Mouse (Mus musculus) heart, embryonic 16.5 days (tissue): Measurements from ENCODE around the gene Kcnip1. TPM values are rescaled to one million over a fixed set of nuclear protein-coding genes. Genes with fewer than 3 reads are reported as not detected.
A peak's percentile ranks its signal among the peaks of the same experiment; 100 is the strongest.

ENCODE experiments used
- ATAC-seq: fragments of 200-750 bp; cut with Nextera tagmentation; replicated peaks from 2 replicates; pipeline ENCODE4 v1.8.0; 2017; ENCODE audit warnings: moderate number of reproducible peaks; ENCODE audit not compliant: insufficient read depth, low FRiP score; ENCODE audit errors: extremely low read depth
- H3K27ac ChIP-seq: fragments of 300-500 bp; sonication (generic); 2 replicates; pipeline ENCODE4 v1.5.1; 2014; ENCODE audit warnings: mild to moderate bottlenecking, low read length, control low read depth, moderate library complexity
- H3K27me3 ChIP-seq: fragments of 300-500 bp; sonication (generic); 2 replicates; pipeline ENCODE4 v1.6.1; 2014; ENCODE audit warnings: low read length, mixed read lengths; ENCODE audit not compliant: control insufficient read depth, insufficient read depth
- H3K36me3 ChIP-seq: fragments of 300-500 bp; sonication (generic); 2 replicates; pipeline ENCODE4 v1.6.1; 2014; ENCODE audit not compliant: control insufficient read depth, insufficient read depth
- H3K4me1 ChIP-seq: fragments of 300-500 bp; sonication (generic); 2 replicates; pipeline ENCODE4 v1.6.1; 2014; ENCODE audit warnings: low read length, mixed read lengths; ENCODE audit not compliant: control insufficient read depth, insufficient read depth
- H3K4me2 ChIP-seq: fragments of 300-500 bp; sonication (generic); 2 replicates; pipeline ENCODE4 v1.6.1; 2014; ENCODE audit warnings: low read depth, mild to moderate bottlenecking, control low read depth, low read length
- H3K4me3 ChIP-seq: fragments of 300-500 bp; sonication (generic); 2 replicates; pipeline ENCODE4 v1.5.1; 2014; ENCODE audit warnings: mild to moderate bottlenecking, control low read depth, low read length
- H3K9ac ChIP-seq: fragments of 300-500 bp; sonication (generic); 2 replicates; pipeline ENCODE4 v1.6.1; 2014; ENCODE audit warnings: low read length, control low read depth
- H3K9me3 ChIP-seq: fragments of 300-500 bp; sonication (generic); replicated peaks from 2 replicates; pipeline ENCODE4 v1.6.1; 2016; ENCODE audit warnings: low read length; ENCODE audit not compliant: control insufficient read depth
- WGBS: fragments of 180-500 bp; shearing (Covaris S2); extraction: QIAGEN DNeasy Blood & Tissue Kit; methylation state at CpG from one replicate; pipeline ENCODE4 v1.1.7; 2014; 5-methylcytosine and 5-hydroxymethylcytosine counted together
- polyA plus RNA-seq: library from polyadenylated mRNA; unstranded; fragments of >200 nt; fragmentation: Nextera tagmentation; extraction: Ambion mirVana; gene quantifications from 2 replicates; pipeline ENCODE4 v1.2.1, GENCODE M21; 2015

The Kcnip1 gene
- polyA plus RNA-seq, 1 experiment from 2014 or later, result 0.20 TPM

GRCm38 (mm10) chr11:33864245-33864644, 128.7 kb downstream of the Kcnip1 start:
- H3K4me2 ChIP-seq, result no peak overlapping the region
- no peak overlapping the region for H3K27ac ChIP-seq
- 93% methylated on average over 4 of the region's 4 CpGs for WGBS
- no peak overlapping the region for H3K4me3 ChIP-seq
- no peaks in the 10 kb centered on the region for H3K9me3 ChIP-seq
- H3K4me1 ChIP-seq, result 0 out of 2 replicates have a peak, but pooled peaks cover 2% of the 10 kb centered on the region
- no peak overlapping the region for H3K9ac ChIP-seq
- H3K27me3 ChIP-seq, result no peaks in the 10 kb centered on the region
- H3K36me3 ChIP-seq, result no peaks in the 10 kb centered on the region
- no peak for ATAC-seq

DNA sequence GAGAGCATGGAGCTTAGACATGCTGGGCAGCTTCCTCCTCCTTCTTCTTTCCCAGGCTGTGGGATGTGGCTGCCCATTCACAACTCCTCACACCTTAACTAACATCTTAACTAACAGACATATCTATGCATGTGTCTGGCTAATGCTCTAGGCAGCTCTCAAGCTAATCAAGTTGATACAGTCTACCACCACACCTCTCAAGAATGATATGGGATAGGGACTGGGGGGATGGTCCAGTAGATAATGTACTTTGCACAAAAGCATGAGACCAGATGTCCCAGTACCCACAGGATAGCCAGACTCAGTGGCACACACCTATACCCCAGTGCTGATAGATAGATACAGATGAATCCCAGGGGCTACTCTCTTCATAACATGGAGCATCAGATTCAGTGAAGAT, 131.1 kb downstream of the Kcnip1 start:
- Histone ChIP-seq H3K4me2 (no peak overlapping the region), H3K27me3 (no peaks in the 10 kb centered on the region), H3K9ac (no peak overlapping the region), H3K4me3 (no peak overlapping the region), H3K4me1 (0 out of 2 replicates have a peak, but pooled peaks cover 2% of the 10 kb centered on the region), H3K27ac (no peak overlapping the region), H3K9me3 (no peaks in the 10 kb centered on the region), H3K36me3 (no peaks in the 10 kb centered on the region)
- ATAC-seq, result no peak

GRCm38 (mm10) chr11:33860905-33861582, 131.9 kb downstream of the Kcnip1 start:
- Histone ChIP-seq H3K9me3 (no peaks in the 10 kb centered on the region), H3K27me3 (no peaks in the 10 kb centered on the region), H3K4me1 (0 out of 2 replicates have a peak, but pooled peaks cover 2% of the 10 kb centered on the region), H3K9ac (no peak overlapping the region), H3K4me2 (no peak overlapping the region), H3K27ac (peak overlapping the region; percentile 59; the same call in 1 of the 2 replicates), H3K4me3 (no peak overlapping the region), H3K36me3 (no peaks in the 10 kb centered on the region)
- peak; percentile 72 for ATAC-seq
- WGBS, result 60% methylated on average over 4 of the region's 4 CpGs

- 51% methylated on average over 11 of the region's 11 CpGs for WGBS
- no peak overlapping the region for H3K4me3 ChIP-seq
- H3K4me1 ChIP-seq, result no peaks in the 10 kb centered on the region
- no peaks in the 10 kb centered on the region for H3K9me3 ChIP-seq
- ATAC-seq, result no peak
- peaks cover 25% of the 10 kb centered on the region for H3K27me3 ChIP-seq
- no peak overlapping the region for H3K27ac ChIP-seq
- H3K4me2 ChIP-seq, result no peak overlapping the region
- H3K9ac ChIP-seq, result no peak overlapping the region
- H3K36me3 ChIP-seq, result no peaks in the 10 kb centered on the region
Measured at GRCm38 (mm10) chr11:33849614-33850013, 143.3 kb downstream of the Kcnip1 start.

DNA sequence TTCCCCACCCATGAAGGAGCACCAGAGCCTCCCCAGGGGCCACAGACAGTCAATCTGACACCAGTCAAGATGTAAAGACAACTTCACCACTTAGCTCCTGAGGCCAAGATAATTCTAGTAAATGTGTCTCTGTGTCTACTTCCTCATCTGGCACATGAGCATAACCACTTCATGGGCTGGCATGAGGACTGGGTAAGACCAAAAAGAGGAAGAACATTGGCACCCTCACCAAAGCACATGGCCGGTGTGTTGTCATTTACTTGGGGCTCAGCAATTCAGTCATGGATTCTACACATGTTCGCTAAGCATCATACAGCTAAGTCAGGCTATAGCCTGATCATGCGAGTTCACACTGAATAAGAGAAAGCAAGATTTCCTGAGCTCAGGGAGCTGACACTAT, 144.3 kb downstream of the Kcnip1 start:
- ATAC-seq, result no peak
- Histone ChIP-seq H3K36me3 (no peaks in the 10 kb centered on the region), H3K27me3 (peaks cover 30% of the 10 kb centered on the region), H3K9ac (no peak overlapping the region), H3K4me3 (no peak overlapping the region), H3K4me1 (no peaks in the 10 kb centered on the region), H3K4me2 (no peak overlapping the region), H3K9me3 (no peaks in the 10 kb centered on the region), H3K27ac (no peak overlapping the region)
- WGBS, result 88% methylated on average over 3 of the region's 3 CpGs

- Histone ChIP-seq H3K9me3 (no peaks in the 10 kb centered on the region), H3K4me3 (no peak overlapping the region), H3K36me3 (no peaks in the 10 kb centered on the region), H3K4me2 (no peak overlapping the region), H3K27me3 (peaks cover 54% of the 10 kb centered on the region), H3K9ac (no peak overlapping the region), H3K4me1 (0 out of 2 replicates have a peak, but pooled peaks cover 5% of the 10 kb centered on the region), H3K27ac (no peak overlapping the region)
- no peak for ATAC-seq
- WGBS, result 60% methylated on average over 5 of the region's 5 CpGs
Measured at GRCm38 (mm10) chr11:33845931-33846330, 147.0 kb downstream of the Kcnip1 start.

GRCm38 (mm10) chr11:33843294-33843864, 149.6 kb downstream of the Kcnip1 start:
- Histone ChIP-seq H3K4me1 (0 out of 2 replicates have a peak, but pooled peaks cover 5% of the 10 kb centered on the region), H3K4me2 (peak overlapping the region; percentile 74), H3K27ac (no peak overlapping the region), H3K27me3 (peaks cover 66% of the 10 kb centered on the region), H3K36me3 (no peaks in the 10 kb centered on the region), H3K9ac (peak overlapping the region; percentile 29; the same call in 1 of the 2 replicates), H3K9me3 (no peaks in the 10 kb centered on the region), H3K4me3 (peak overlapping the region; percentile 50)
- under 1% methylated on average over 48 of the region's 52 CpGs for WGBS
- no peak for ATAC-seq

DNA sequence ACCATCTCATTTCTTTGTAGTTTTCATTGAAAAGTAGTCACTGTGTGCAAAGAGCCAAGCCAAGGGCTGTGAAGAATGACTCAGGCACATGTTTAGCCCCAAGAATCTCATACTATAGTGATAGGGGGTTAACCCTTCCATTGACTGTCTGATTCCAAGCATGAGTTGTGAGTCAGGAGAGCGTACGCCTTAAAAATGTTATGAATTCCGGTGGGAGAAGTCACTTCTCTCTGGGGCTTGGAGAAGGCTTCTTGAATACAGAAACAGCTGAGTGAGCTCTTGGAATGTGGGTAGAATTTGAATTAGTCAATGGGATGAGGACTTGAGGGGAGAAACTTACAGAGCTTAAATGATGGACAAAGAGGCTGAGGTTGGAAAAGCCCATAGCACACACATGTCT, 153.9 kb downstream of the Kcnip1 start:
- Histone ChIP-seq H3K4me1 (0 out of 2 replicates have a peak, but pooled peaks cover 5% of the 10 kb centered on the region), H3K9me3 (no peaks in the 10 kb centered on the region), H3K9ac (no peak overlapping the region), H3K27ac (no peak overlapping the region), H3K4me2 (no peak overlapping the region), H3K4me3 (no peak overlapping the region), H3K27me3 (peaks cover 38% of the 10 kb centered on the region), H3K36me3 (no peaks in the 10 kb centered on the region)
- WGBS, result 92% methylated on average over 3 of the region's 3 CpGs
- ATAC-seq, result no peak

GRCm38 (mm10) chr11:33829774-33830173, 163.2 kb downstream of the Kcnip1 start:
- ATAC-seq, result no peak
- Histone ChIP-seq H3K9ac (no peak overlapping the region), H3K27ac (no peak overlapping the region), H3K4me1 (0 out of 2 replicates have a peak, but pooled peaks cover 4% of the 10 kb centered on the region), H3K4me2 (no peak overlapping the region), H3K9me3 (no peaks in the 10 kb centered on the region), H3K4me3 (no peak overlapping the region), H3K36me3 (no peaks in the 10 kb centered on the region), H3K27me3 (0 out of 2 replicates have a peak, but pooled peaks cover 2% of the 10 kb centered on the region)
- WGBS, result 57% methylated on average over 2 of the region's 2 CpGs
